Mouse (Mus musculus) T-helper 17 cell (primary cell): Measurements from ENCODE around the gene Smg7.

Source experiments
- in situ Hi-C, 2 experiments: fragments of 300-600 bp; cut with MboI, MseI; formaldehyde crosslinking; loops; 1 replicate in 1 of 2; 2 replicates in 1 of 2; pipeline ENCODE4 v1.15.1; 2025; ENCODE audit warnings: high pct_unique_total_duplicates in 2 of 2

Gene Smg7

DNA sequence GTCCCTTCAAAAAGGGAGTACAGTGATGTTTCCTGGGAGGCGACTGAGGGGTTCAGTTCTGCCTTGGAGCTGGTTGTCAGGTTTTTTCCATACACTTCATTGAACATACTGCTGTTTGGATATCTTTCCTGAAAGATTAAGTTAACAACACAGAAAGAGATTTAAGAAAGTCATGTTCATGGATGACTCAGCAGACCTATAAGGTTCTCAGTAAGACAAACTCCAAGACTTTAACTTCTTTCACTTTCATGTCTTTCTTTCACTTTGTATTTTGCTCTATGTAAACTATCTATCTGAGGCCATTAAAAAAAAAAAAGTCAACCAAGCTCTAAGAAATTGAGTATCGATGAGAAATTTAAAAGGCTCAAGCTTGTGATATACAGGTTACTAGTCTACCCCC is 61.4 kb downstream of the Smg7 start:
- in situ Hi-C loops, result no loop called here

DNA sequence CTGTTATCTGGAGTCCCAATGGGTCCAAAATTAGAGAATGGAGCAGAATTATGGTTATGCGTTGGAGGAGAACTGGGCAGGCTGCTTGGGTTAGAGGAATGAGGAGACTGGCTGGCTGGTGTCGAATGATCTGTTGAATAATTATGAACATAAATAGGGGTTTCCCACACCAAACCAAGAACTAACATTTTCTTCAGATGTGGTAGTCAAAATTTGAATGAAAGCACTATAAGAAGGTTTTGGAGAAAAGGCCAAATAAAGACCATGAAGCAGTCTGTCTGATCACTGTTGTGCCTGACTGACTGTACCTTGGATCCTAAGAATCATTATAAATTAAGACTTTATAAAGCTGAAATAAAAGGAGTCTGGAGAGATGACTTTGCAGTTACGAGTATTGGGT is 62.1 kb downstream of the Smg7 start:
- in situ Hi-C loops, result no loop called here

- in situ Hi-C loops, result no loop called here
These were observed 63.6 kb downstream of the Smg7 start for GRCm38 (mm10) chr1:152838841-152839240.

DNA sequence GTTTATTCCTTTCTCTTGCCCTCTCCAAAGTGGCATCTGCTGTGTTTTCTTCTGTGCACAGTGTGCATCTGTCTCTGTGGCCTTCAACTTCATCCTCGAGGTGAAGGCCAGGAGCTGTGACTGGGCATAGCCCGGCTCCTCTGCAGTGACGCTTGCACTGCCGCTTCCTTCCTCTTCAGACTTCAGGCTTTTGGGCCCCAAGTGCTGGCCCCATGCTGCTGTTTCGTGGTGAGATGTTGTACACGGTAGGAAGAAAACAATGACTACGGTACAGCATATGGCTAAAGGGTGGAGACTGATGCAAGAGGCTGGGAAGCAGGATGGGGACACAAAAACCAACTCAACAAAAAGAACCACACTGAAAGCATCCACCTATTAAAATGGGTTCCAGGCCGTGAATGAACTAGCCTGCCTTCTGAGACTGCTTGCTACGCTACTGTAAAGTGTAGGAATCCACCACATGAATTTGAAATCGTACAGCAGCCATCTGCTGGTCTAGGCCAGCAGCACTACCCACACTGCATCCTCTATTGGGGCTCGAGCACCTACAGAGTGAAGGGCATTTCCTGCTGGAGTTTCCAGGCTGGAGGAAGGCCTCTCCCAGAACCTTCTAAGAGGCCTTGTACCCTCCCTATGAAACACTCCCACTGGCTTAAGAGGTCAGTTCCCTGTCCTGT is 64.3 kb downstream of the Smg7 start:
- in situ Hi-C loops, result no loop called here

- in situ Hi-C loops, result no loop called here
These were observed 67.4 kb downstream of the Smg7 start for GRCm38 (mm10) chr1:152835061-152835460.

- in situ Hi-C loops, result no loop called here
These were observed 70.1 kb downstream of the Smg7 start for GRCm38 (mm10) chr1:152832316-152832715.

- in situ Hi-C loops, result no loop called here
These were observed 70.8 kb downstream of the Smg7 start for GRCm38 (mm10) chr1:152831619-152832018.

DNA sequence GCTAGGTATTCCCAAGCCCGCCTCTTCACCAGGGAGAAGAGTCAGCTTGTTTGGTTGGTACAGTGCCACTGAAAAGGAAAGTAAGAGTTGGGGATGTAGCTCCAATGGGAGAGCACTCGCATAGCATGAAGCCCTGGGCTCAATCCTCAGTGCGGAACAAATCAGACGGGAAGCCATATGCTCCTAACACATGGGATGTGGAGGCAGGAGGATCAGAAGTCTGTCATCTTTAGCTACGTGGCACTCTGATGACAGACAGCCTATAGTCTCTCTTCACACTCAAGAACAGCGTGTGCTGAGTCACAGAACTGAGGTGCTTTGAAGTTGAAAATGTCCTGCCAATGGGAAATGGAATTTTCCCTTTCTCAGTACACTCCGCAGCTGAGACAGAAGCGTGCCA is 71.4 kb downstream of the Smg7 start:
- in situ Hi-C loops, result no loop called here

GRCm38 (mm10) chr1:152830054-152830453 is 72.4 kb downstream of the Smg7 start:
- in situ Hi-C loops, result no loop called here

DNA sequence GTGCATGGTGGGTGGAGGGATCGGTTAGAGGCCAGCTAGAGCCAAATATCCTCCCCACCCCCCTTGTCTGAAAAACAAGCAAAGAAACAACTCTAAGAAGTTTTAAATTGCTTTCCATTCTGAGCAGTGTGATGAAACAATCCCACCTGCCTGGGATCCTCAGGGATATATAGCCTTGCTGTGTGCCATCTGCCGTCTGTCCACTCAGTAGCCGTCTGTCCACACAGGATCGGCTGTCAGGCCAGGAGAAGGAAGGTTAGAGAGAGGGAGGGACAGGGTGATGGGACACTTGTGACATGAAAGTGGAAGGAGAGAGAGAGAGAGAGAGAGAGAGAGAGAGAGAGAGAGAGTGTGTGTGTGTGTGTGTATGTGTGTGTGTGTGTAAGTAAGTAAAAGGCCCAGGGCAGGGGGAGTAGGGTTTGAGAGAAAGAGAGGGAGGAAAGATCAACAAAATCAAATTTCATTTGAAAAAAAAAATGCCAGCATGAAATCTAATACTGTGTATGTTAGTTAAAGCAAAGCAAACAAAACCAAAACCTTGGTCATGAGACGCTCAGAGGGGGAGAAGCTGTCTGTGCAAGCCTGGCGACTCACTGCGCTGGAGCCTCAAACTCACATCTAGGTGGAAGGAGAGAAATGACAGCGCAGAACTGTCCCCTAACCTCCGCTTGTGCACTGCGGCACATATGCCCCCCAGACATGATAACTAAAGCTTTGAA is 73.7 kb downstream of the Smg7 start:
- in situ Hi-C loops, result no loop called here

- in situ Hi-C loops, result no loop called here
These were observed 74.3 kb downstream of the Smg7 start for GRCm38 (mm10) chr1:152828168-152828567.

- in situ Hi-C loops, result no loop called here
These were observed 76.0 kb downstream of the Smg7 start for GRCm38 (mm10) chr1:152826446-152826845.

DNA sequence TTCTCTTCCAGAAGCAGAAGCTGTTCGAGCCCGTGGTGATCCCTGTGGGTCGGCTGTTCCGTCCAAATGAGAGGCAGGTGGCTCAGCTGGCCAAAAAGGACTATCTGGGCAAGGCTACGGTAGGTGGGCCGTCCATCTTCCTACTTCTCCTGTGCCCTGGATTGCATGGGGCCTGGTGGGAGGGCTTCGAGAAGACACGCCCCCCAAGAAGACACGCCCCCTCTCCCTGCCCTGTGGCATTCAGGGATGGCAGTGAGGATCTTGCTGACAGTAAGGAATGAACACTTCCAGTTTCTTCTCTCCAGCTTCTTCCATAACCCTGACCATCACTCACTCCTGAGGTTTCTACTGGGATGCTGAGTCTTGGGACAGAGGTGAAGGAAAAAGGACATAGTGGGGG is 78.2 kb downstream of the Smg7 start:
- in situ Hi-C loops, result no loop called here

GRCm38 (mm10) chr1:152821746-152822145 is 80.7 kb downstream of the Smg7 start:
- in situ Hi-C loops, result no loop called here

DNA sequence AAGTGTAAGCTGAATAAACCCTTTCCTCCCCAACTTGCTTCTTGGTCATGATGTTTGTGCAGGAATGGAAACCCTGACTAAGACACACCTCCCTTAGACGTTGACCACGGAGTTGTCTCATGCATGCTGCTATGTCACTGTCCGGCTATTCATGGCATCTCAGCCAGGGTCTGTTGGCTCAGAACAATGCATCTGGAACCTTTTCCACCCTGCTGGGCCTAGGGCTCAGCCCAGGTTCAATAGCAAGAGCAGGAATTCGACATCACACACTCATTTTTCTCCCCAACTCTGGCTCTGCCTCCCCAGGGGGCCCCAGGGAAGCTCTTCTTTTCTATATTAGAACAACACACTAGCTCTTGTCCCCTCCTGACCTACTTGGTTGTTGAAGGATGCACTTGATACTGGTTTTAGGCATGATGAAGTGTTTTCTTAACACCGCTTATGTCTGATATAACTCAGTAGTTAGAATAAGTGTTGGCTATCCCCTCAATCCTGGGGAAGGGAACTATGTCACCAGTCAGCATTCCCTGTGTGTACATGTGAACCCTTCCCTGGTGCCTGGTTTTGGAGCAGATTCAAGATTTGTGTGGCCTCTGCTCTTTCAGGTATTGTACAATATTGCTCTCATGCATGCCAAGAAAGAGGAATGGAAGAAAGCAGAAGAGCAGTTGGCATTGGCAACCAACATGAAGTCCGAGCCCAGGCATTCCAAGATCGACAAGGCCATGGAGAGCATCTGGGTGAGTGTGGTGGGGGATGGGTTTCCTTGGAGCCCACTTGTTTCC is 81.3 kb downstream of the Smg7 start:
- in situ Hi-C loops, result no loop called here

DNA sequence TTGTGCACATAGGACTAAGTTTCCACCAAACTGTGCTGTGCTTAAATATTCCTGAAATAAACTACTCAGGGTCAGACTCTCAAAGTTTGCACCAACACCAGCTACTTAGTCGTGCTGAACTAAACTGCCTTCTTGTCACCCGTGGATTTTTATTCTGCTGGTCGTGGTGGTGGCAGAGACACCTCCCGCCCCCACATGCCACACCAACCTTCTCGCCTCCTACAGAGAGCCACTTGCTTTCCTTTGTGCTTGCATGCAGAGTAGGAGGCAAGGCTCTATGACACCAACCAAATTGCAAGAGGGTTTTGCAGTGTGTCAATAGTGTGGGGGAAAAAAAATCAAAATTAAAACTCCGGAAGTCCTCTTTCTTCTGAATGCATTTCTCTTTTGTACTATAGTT is 82.9 kb downstream of the Smg7 start:
- in situ Hi-C loops, result no loop called here

GRCm38 (mm10) chr1:152817794-152818193 is 84.7 kb downstream of the Smg7 start:
- in situ Hi-C loops, result no loop called here

DNA sequence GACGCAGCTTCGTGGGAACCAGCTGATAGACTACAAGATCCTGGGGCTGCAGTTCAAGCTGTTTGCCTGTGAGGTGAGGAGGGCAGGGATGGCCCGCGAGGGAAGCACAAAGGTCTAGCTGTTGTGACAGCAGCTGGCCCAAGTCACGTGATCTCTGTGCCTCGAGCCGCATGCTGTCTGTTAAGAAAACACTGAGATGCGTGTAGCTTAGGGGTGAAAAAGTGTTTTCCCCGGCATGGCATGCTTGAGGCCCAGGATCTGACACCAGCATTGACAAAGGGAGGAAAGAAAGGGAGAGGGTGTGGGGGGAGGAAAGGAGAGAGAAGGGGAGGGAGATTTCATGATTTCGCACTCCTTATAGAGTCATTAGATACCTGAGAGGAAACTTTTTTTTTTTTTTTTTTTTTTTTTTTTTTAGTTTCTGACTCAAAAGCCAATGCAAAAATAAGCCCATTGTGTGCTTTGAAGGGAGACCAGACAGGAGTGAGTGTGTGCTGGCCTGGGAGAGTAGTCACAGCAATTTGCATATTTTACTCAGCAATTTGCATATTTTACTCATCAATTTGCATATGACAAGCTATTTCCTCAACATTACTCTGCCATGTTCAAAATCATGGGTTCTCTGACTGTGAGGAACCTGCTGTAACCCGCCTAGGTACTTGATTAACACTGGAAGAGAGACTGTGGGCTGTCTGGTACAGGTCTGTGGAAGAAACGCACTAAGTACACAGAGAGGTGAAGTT is 85.2 kb downstream of the Smg7 start:
- in situ Hi-C loops, result no loop called here

GRCm38 (mm10) chr1:152815265-152815701 is 87.2 kb downstream of the Smg7 start:
- in situ Hi-C loops, result no loop called here

DNA sequence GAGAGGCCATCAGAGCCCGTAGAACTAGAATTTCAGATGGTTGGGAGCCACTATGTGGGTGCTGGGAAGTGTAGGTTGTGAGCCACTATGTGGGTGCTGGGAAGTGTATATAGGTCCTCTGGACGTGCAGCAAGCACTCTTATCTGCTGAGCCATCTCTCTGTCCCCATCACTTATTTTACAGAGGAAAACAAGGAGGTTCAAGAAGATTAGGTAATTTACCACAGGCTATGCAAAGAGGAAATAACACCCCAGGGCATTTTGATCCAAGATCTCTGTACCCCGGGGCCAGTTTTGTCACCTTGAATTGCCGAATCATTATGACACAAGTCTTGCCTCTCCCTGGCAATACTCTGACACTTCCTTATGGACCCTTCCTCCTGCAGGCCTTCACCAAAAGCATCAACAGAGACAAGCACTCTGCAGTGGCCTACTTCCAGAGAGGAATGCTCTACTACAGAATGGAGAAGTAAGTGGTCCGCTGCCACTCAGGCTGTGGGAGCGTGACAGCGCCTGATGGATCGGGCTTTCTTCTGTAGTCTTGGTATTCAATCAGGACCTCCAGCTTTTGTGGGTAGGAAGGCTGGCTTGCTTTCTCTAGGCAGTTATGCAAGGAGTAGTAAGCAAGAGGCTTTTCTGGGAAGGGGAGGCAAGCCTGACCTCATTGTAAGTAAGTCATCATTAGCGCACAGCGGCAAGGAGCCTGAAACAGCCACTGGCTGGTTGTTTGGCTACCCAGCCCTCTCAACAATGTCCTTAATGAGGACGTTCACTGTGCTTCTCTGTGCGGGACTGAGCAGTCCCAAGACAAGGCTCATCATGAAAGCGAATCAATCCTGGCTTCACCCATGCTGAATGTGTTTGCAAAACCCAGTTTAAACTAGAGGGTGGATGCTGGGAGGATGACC is 91.7 kb downstream of the Smg7 start:
- in situ Hi-C loops, result no loop called here
